Mouse (Mus musculus) liver, embryonic 15.5 days (tissue): ENCODE results near the gene Rcc1. TPM values are rescaled to one million over a fixed set of nuclear protein-coding genes. Genes with fewer than 3 reads are reported as not detected.

Experiments used
- ATAC-seq: fragments of 200-750 bp; cut with Nextera tagmentation; 2 replicates; pipeline ENCODE4 v1.8.0; 2017; ENCODE audit warnings: moderate number of reproducible peaks, mild to moderate bottlenecking, moderate library complexity; ENCODE audit not compliant: insufficient read depth
- H3K27ac ChIP-seq: fragments of 300-500 bp; sonication (generic); replicated peaks from 2 replicates; pipeline ENCODE4 v1.5.1; 2015; ENCODE audit warnings: mild to moderate bottlenecking, inconsistent platforms
- H3K27me3 ChIP-seq: fragments of 300-500 bp; sonication (generic); 2 replicates; pipeline ENCODE4 v1.6.1; 2015; ENCODE audit warnings: mild to moderate bottlenecking, inconsistent platforms
- H3K36me3 ChIP-seq: fragments of 300-500 bp; sonication (generic); replicated peaks from 2 replicates; pipeline ENCODE4 v1.6.1; 2015; ENCODE audit warnings: moderate library complexity, mild to moderate bottlenecking, inconsistent platforms
- H3K4me1 ChIP-seq: fragments of 300-500 bp; sonication (generic); replicated peaks from 2 replicates; pipeline ENCODE4 v1.6.1; 2015; ENCODE audit warnings: inconsistent platforms
- H3K4me2 ChIP-seq: fragments of 300-500 bp; sonication (generic); 2 replicates; pipeline ENCODE4 v1.6.1; 2015; ENCODE audit warnings: moderate library complexity, mild to moderate bottlenecking, inconsistent platforms
- H3K4me3 ChIP-seq: fragments of 300-500 bp; sonication (generic); replicated peaks from 2 replicates; pipeline ENCODE4 v1.5.1; 2015; ENCODE audit warnings: mild to moderate bottlenecking, inconsistent platforms
- H3K9ac ChIP-seq: fragments of 300-500 bp; sonication (generic); 2 replicates; pipeline ENCODE4 v1.6.1; 2015; ENCODE audit warnings: moderate library complexity, mild to moderate bottlenecking, inconsistent platforms
- H3K9me3 ChIP-seq: fragments of 300-500 bp; sonication (generic); replicated peaks from 2 replicates; pipeline ENCODE4 v1.6.1; 2016; ENCODE audit warnings: inconsistent platforms
- WGBS: fragments of 180-500 bp; shearing (Covaris S2); methylation state at CpG from one replicate; pipeline ENCODE4 v1.1.7; 2015; ENCODE audit warnings: mixed read lengths; ENCODE audit not compliant: insufficient replicate concordance; 5-methylcytosine and 5-hydroxymethylcytosine counted together
- polyA plus RNA-seq: library from polyadenylated mRNA; unstranded; fragments of >200 nt; fragmentation: Nextera tagmentation; extraction: Ambion mirVana; gene quantifications from 2 replicates; pipeline ENCODE4 v1.2.1, GENCODE M21; 2015

The Rcc1 gene
- polyA plus RNA-seq, 1 experiment from 2014 or later = 48.0 TPM

- Histone ChIP-seq H3K4me3 (peak overlapping the region; percentile 87), H3K4me1 (peaks cover 56% of the 10 kb centered on the region), H3K27ac (peak overlapping the region; percentile 87), H3K9ac (peak overlapping the region; percentile 82), H3K36me3 (peaks cover 32% of the 10 kb centered on the region), H3K27me3 (no peaks in the 10 kb centered on the region), H3K4me2 (peak overlapping the region; percentile 90), H3K9me3 (no peaks in the 10 kb centered on the region)
- under 1% methylated on average over 83 of the region's 83 CpGs for WGBS
- ATAC-seq = peak; percentile 89
These were observed 8.1 kb downstream of the Rcc1 start for GRCm38 (mm10) chr4:132345135-132345842.

- Histone ChIP-seq H3K9me3 (no peaks in the 10 kb centered on the region), H3K27me3 (no peaks in the 10 kb centered on the region), H3K4me3 (peak overlapping the region; percentile 87), H3K4me2 (peak overlapping the region; percentile 90), H3K36me3 (peaks cover 32% of the 10 kb centered on the region), H3K4me1 (peaks cover 50% of the 10 kb centered on the region), H3K9ac (peak overlapping the region; percentile 82), H3K27ac (peak overlapping the region; percentile 87)
- 1% methylated on average over 13 of the region's 13 CpGs for WGBS
- peak; percentile 38; the same call in 1 of the 2 replicates for ATAC-seq
These were observed 8.8 kb downstream of the Rcc1 start for GRCm38 (mm10) chr4:132344403-132345134.

- Histone ChIP-seq H3K27ac (no peak overlapping the region), H3K27me3 (no peaks in the 10 kb centered on the region), H3K36me3 (peaks cover 62% of the 10 kb centered on the region), H3K9ac (no peak overlapping the region), H3K9me3 (no peaks in the 10 kb centered on the region), H3K4me3 (no peak overlapping the region), H3K4me1 (peaks cover 46% of the 10 kb centered on the region), H3K4me2 (no peak overlapping the region)
- WGBS = 73% methylated on average over 3 of the region's 3 CpGs
- no peak for ATAC-seq
These were observed 12.0 kb downstream of the Rcc1 start for GRCm38 (mm10) chr4:132341451-132341850.

- Histone ChIP-seq H3K27ac (no peak overlapping the region), H3K9me3 (no peaks in the 10 kb centered on the region), H3K27me3 (no peaks in the 10 kb centered on the region), H3K4me2 (no peak overlapping the region), H3K9ac (no peak overlapping the region), H3K4me1 (peaks cover 39% of the 10 kb centered on the region), H3K4me3 (no peak overlapping the region), H3K36me3 (peaks cover 87% of the 10 kb centered on the region)
- WGBS = 90% methylated on average over 13 of the region's 13 CpGs
- ATAC-seq = no peak
These were observed 14.5 kb downstream of the Rcc1 start for GRCm38 (mm10) chr4:132338943-132339342.

- H3K9me3 ChIP-seq = no peaks in the 10 kb centered on the region
- H3K27ac ChIP-seq = no peak overlapping the region
- ATAC-seq = no peak
- peaks cover 38% of the 10 kb centered on the region for H3K4me1 ChIP-seq
- H3K27me3 ChIP-seq = no peaks in the 10 kb centered on the region
- H3K4me2 ChIP-seq = no peak overlapping the region
- no peak overlapping the region for H3K9ac ChIP-seq
- whole genome bisulfite sequencing = 82% methylated on average over 6 of the region's 6 CpGs
- H3K4me3 ChIP-seq = no peak overlapping the region
- H3K36me3 ChIP-seq = peaks cover 75% of the 10 kb centered on the region
These were observed 20.5 kb downstream of the Rcc1 start for GRCm38 (mm10) chr4:132332880-132333279.

- Histone ChIP-seq H3K9me3 (no peaks in the 10 kb centered on the region), H3K27me3 (no peaks in the 10 kb centered on the region), H3K36me3 (peaks cover 66% of the 10 kb centered on the region), H3K27ac (no peak overlapping the region), H3K4me3 (no peak overlapping the region), H3K9ac (no peak overlapping the region), H3K4me2 (no peak overlapping the region), H3K4me1 (peaks cover 39% of the 10 kb centered on the region)
- ATAC-seq = no peak
- 78% methylated on average over 3 of the region's 3 CpGs for WGBS
These were observed 21.4 kb downstream of the Rcc1 start for GRCm38 (mm10) chr4:132331960-132332359.

GRCm38 (mm10) chr4:132329835-132330354, 23.5 kb downstream of the Rcc1 start:
- Histone ChIP-seq H3K4me1 (peaks cover 33% of the 10 kb centered on the region), H3K4me3 (peak overlapping the region; percentile 64), H3K9me3 (no peaks in the 10 kb centered on the region), H3K9ac (peak overlapping the region; percentile 66), H3K27me3 (no peaks in the 10 kb centered on the region), H3K36me3 (peaks cover 53% of the 10 kb centered on the region), H3K4me2 (peak overlapping the region; percentile 79), H3K27ac (peak overlapping the region; percentile 82)
- ATAC-seq = peak; percentile 10; the same call in 1 of the 2 replicates
- 14% methylated on average over 10 of the region's 10 CpGs for WGBS

- Histone ChIP-seq H3K4me3 (peak within 1 kb of the TSS; percentile 64), H3K36me3 (peaks cover 52% of the 10 kb centered on the region), H3K4me2 (peak within 1 kb of the TSS; percentile 79), H3K9me3 (no peaks in the 10 kb centered on the region), H3K4me1 (peaks cover 33% of the 10 kb centered on the region), H3K27me3 (no peaks in the 10 kb centered on the region), H3K27ac (peak within 1 kb of the TSS; percentile 82), H3K9ac (peak within 1 kb of the TSS; percentile 66)
- ATAC-seq = peak; percentile 97
- under 1% methylated on average over 52 of the region's 52 CpGs for WGBS
These were observed 24.1 kb downstream of the Rcc1 start, which contains the start of gene Trnau1ap for GRCm38 (mm10) chr4:132329115-132329834. Gene Trnau1ap, minus strand, starts transcription at chr4:132329538.

GRCm38 (mm10) chr4:132328391-132328982, 24.9 kb downstream of the Rcc1 start:
- H3K27me3 ChIP-seq = no peaks in the 10 kb centered on the region
- ATAC-seq = no peak
- peak overlapping the region; percentile 66 for H3K9ac ChIP-seq
- no peaks in the 10 kb centered on the region for H3K9me3 ChIP-seq
- H3K4me2 ChIP-seq = peak overlapping the region; percentile 79
- H3K36me3 ChIP-seq = peaks cover 52% of the 10 kb centered on the region
- 46% methylated on average over 14 of the region's 14 CpGs for WGBS
- peak overlapping the region; percentile 64 for H3K4me3 ChIP-seq
- H3K4me1 ChIP-seq = peaks cover 32% of the 10 kb centered on the region
- H3K27ac ChIP-seq = peak overlapping the region; percentile 82

GRCm38 (mm10) chr4:132326481-132326880, 26.9 kb downstream of the Rcc1 start:
- Histone ChIP-seq H3K36me3 (peaks cover 44% of the 10 kb centered on the region), H3K27ac (no peak overlapping the region), H3K27me3 (no peaks in the 10 kb centered on the region), H3K4me1 (peaks cover 31% of the 10 kb centered on the region), H3K4me3 (no peak overlapping the region), H3K9me3 (no peaks in the 10 kb centered on the region), H3K4me2 (no peak overlapping the region), H3K9ac (no peak overlapping the region)
- WGBS = 69% methylated on average over 5 of the region's 5 CpGs
- ATAC-seq = no peak
